Mouse (Mus musculus) kidney, adult 11 months (tissue): ENCODE data around the gene Cd46.

Source experiments
- DNase-seq: peaks from one replicate; pipeline ENCODE4 v3.0.0; 2022

Gene Cd46

GRCm38 (mm10) chr1:195092220-195092720, at the start of gene Cd46:
Gene Cd46 (minus strand): TSS chr1:195092249.
- peak; percentile 83 for DNase-seq

GRCm38 (mm10) chr1:195132070-195132469, 40.0 kb upstream of the Cd46 start:
- DNase-seq = no peak

- no peak for DNase-seq
These were observed 39.6 kb upstream of the Cd46 start for GRCm38 (mm10) chr1:195131675-195132015.

GRCm38 (mm10) chr1:195130953-195131674, 39.1 kb upstream of the Cd46 start, which contains the start of gene Cr1l:
Gene Cr1l (minus strand): TSS chr1:195131586.
- DNase-seq = peak; percentile 88

GRCm38 (mm10) chr1:195130479-195130878, 38.4 kb upstream of the Cd46 start:
- DNase-seq = no peak

- DNase-seq = no peak
These were observed 37.8 kb upstream of the Cd46 start for GRCm38 (mm10) chr1:195129867-195130266.

- no peak for DNase-seq
These were observed 22.4 kb upstream of the Cd46 start for GRCm38 (mm10) chr1:195114414-195114813.

- DNase-seq = no peak
These were observed 21.6 kb upstream of the Cd46 start for GRCm38 (mm10) chr1:195113621-195114020.

- DNase-seq = no peak
These were observed 8.6 kb upstream of the Cd46 start for GRCm38 (mm10) chr1:195100693-195101092.

- no peak for DNase-seq
These were observed 6.0 kb upstream of the Cd46 start for GRCm38 (mm10) chr1:195098004-195098403.

- no peak for DNase-seq
These were observed 290 bp downstream of the Cd46 start for GRCm38 (mm10) chr1:195091699-195092219.

GRCm38 (mm10) chr1:195082142-195082541, 9.9 kb downstream of the Cd46 start:
- no peak for DNase-seq

- no peak for DNase-seq
These were observed 51.6 kb downstream of the Cd46 start for GRCm38 (mm10) chr1:195040437-195040836.

GRCm38 (mm10) chr1:195038386-195038785, 53.7 kb downstream of the Cd46 start:
- no peak for DNase-seq

GRCm38 (mm10) chr1:195037985-195038384, 54.1 kb downstream of the Cd46 start:
- DNase-seq = peak; percentile 46

GRCm38 (mm10) chr1:195037483-195037882, 54.6 kb downstream of the Cd46 start:
- DNase-seq = no peak

- peak; percentile 60 for DNase-seq
These were observed 58.1 kb downstream of the Cd46 start for GRCm38 (mm10) chr1:195033941-195034340.

- no peak for DNase-seq
These were observed 59.3 kb downstream of the Cd46 start for GRCm38 (mm10) chr1:195032738-195033137.

GRCm38 (mm10) chr1:195031786-195032185, 60.3 kb downstream of the Cd46 start:
- peak; percentile 40 for DNase-seq

- DNase-seq = no peak
These were observed 64.5 kb downstream of the Cd46 start for GRCm38 (mm10) chr1:195027507-195027906.

GRCm38 (mm10) chr1:195023848-195024247, 68.2 kb downstream of the Cd46 start:
- no peak for DNase-seq

- no peak for DNase-seq
These were observed 70.2 kb downstream of the Cd46 start for GRCm38 (mm10) chr1:195021831-195022230.

- DNase-seq = peak; percentile 51
These were observed 72.9 kb downstream of the Cd46 start for GRCm38 (mm10) chr1:195019062-195019600.
